Mouse (Mus musculus) heart, adult 9 months (tissue): ENCODE measurements around the gene Rbmy.
"Not testable (repeated sequence)": the region's sequence is repeated elsewhere in the genome, so short reads cannot be mapped to it uniquely, and the experiment has no call there.

Experiments
- DNase-seq, 2 experiments: peaks; one replicate each; pipeline ENCODE4 v3.0.0; 2022; ENCODE audit warnings: low spot score in 2 of 2

The Rbmy gene

GRCm38 (mm10) chrY:2830380-2830779, at the start of gene Rbmy, which contains the start of gene Gm10256:
TSS of gene Rbmy (plus strand) at chrY:2830680.
TSS of gene Gm10256 (plus strand) at chrY:2830699.
- not testable (repeated sequence) for DNase-seq

GRCm38 (mm10) chrY:2796105-2796504, 34.4 kb upstream of the Rbmy start, which contains the start of gene Gm4064:
TSS of gene Gm4064 (minus strand) at chrY:2796205.
- DNase-seq: not testable (repeated sequence)
